Mouse (Mus musculus) thymus, postnatal 36 days (tissue): ENCODE measurements around the gene Traf4.
"Not testable (repeated sequence)": the region's sequence is repeated elsewhere in the genome, so short reads cannot be mapped to it uniquely, and the experiment has no call there.

Experiments
- DNase-seq, 2 experiments: peaks; one replicate each; pipeline ENCODE4 v3.0.0; 2022; ENCODE audit warnings: mixed read lengths in 2 of 2

Traf4 gene

GRCm38 (mm10) chr11:78164924-78165760 is at the start of gene Traf4:
Gene Traf4 (minus strand): TSS chr11:78165589.
- DNase-seq: peak; percentile 89 to 90

DNA sequence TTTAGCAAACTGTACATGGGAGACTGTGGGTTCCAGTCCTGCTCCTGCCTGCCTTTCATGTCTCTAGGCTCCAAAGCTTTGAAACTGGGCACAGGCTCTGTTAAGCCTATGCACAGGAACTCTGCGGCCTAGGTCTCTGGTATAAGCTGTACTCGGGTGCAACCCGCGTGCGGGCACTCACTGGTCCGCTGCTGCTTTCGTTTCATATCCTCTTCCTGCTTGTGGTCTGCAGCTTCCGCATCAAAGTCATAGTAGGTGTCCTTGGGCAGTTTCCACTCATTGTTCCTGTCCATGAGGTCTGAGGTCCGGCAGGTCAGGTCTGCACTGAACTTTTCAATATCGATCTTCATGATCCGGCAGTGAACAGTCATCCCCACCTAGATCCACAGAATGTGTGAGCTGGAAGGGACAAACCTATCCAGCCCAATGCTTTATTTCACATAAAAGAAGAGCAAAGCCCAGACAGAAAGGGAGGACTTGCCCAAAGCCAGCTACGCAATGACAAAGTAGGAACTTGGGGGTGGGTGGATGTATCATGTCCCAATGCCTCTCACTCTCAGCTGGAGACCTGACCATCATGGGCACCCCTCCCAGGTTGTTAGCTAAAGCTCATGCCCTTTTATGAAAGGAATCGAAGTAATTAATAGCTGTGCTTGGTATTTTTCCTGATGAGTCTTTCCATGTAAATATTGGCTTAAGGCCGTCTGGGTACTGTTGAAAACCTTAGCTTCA is 47.9 kb upstream of the Traf4 start:
- DNase-seq: peak in 1 of 2 experiments; percentile 9

- DNase-seq: no peak
Measured at GRCm38 (mm10) chr11:78211513-78211912, 46.1 kb upstream of the Traf4 start.

- no peak for DNase-seq
Measured at GRCm38 (mm10) chr11:78210615-78211014, 45.2 kb upstream of the Traf4 start.

GRCm38 (mm10) chr11:78209886-78210285 is 44.5 kb upstream of the Traf4 start:
- no peak for DNase-seq

GRCm38 (mm10) chr11:78207190-78207589 is 41.8 kb upstream of the Traf4 start:
- DNase-seq: no peak

GRCm38 (mm10) chr11:78205361-78206206 is 40.2 kb upstream of the Traf4 start:
- no peak for DNase-seq

DNA sequence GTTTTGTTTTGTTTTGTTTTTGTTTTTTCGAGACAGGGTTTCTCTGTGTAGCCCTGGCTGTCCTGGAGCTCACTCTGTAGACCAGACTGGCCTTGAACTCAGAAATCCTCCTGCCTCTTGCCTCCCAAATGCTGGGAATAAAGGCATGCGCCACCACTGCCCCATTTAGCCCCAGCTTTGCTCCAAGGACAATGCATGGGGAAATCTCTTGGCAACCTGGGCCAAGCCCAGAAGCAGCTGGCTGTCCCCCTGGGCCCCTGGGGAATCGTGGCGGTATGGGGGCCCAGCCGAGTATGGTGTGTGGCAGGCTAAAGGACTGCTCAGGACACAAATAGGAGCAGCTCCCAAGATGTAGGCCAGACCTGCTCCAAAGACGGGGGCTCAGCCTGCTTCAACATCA is 38.9 kb upstream of the Traf4 start:
- no peak for DNase-seq

GRCm38 (mm10) chr11:78202372-78202771 is 37.0 kb upstream of the Traf4 start:
- no peak for DNase-seq

DNA sequence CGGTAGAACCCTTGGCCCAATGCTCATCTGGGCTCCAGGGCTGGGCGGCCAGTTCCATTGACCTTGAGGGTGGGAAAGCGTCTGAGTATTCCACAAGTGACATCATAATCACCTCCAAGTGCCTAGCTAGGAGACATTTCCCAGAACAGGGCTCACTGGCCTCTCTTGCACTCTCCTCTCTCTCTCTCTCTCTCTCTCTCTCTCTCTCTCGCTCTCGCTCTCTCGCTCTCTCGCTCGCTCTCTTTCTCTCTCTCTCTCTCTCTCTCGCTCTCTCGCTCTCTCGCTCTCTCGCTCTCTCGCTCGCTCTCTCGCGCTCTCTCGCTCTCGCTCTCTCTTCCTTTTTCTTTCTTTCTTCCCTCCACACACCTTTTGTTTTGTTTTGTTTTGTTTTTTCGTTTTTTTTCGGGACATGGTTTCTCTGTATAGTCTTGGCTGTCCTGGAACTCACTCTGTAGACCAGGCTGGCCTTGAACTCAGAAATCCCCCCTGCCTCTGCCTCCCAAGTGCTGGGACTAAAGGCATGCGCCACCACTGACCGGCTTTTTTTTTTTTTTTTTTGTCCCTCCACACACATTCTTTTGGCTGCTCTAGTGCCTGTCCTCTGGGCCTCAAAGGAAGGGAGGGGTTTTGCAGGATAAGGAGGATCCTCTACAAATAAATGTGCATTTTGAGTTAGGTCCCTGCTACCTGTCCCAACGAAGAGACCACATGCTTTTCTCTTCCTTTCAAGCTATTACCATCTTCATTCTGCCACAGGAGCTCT is 29.9 kb upstream of the Traf4 start:
- DNase-seq: no peak

- DNase-seq: peak; percentile 61 to 68
Measured at GRCm38 (mm10) chr11:78194411-78195100, 29.2 kb upstream of the Traf4 start.

- no peak for DNase-seq
Measured at GRCm38 (mm10) chr11:78193113-78193512, 27.7 kb upstream of the Traf4 start, which contains the start of gene Proca1. Gene Proca1 (plus strand): TSS chr11:78193392.

GRCm38 (mm10) chr11:78190041-78190440 is 24.7 kb upstream of the Traf4 start:
- no peak for DNase-seq

- DNase-seq: no peak
Measured at GRCm38 (mm10) chr11:78189234-78190040, 24.0 kb upstream of the Traf4 start.

DNA sequence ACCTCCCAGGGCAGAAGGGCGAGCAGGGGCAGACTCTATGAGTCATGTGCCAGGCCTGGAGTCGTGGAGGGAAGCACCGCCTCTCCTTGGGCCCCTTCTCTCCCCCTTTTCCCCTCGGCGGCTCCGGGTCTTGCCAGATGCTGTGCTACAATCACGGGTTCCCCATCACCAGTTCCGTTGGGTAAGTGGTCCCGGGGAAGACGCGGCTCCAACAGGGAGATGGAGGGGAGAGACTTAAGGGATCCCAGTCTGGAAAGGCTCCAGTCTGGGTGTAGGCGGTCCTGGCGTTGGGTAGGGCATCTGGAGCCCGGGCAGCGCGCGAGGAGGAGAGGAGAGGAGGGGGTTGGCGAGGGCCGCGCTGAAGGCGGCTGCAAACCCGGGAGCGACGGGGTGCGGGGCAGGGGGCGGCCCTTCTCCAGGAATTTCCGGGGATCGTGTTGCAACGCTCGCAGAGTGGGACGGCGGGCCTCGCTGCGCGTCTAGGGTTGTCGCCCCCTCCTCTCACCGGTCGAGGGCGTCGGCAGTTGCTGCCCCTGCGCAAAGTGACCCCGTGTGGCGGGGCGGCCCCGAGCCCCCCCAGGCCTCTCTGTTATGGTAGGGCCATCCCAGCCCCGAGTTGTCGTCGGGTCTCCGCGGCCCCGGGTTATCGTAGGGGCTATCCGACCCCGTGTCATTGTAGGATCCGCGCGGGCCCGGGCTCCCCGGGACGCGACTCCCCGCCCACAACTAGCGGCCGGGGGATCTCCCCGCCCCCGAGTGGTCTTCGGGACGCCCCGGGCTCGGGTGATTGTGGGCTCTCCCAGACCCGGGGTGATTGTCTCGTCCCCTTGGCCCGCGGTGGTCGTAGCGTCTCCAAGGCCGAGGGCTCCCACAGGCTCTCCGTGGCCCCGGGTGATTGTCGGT is 23.2 kb upstream of the Traf4 start, which contains the start of gene Rab34:
Rab34 (plus strand) TSS at position 100 of the 903 bp plus-strand sequence.
- no peak for DNase-seq

DNA sequence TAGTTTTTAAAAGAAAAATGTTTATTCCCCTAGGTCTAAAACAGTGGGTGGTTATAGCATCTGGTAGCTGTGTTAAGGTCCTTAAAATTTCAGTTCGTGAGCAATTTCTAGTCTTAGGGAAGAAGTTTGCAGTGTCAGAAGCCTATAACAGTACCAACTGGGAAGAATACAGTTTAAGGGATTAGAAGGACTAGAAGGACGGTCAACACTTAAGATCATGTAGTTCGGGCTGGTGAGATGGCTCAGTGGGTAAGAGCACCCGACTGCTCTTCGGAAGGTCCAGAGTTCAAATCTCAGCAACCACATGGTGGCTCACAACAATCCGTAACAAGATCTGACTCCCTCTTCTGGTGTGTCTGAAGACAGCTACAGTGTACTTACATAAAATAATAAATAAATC is 19.3 kb upstream of the Traf4 start:
- not testable (repeated sequence) for DNase-seq

- no peak for DNase-seq
Measured at GRCm38 (mm10) chr11:78183884-78184514, 18.6 kb upstream of the Traf4 start.

GRCm38 (mm10) chr11:78182961-78183844 is 17.8 kb upstream of the Traf4 start, which contains the start of gene Rpl23a:
Gene Rpl23a (minus strand): TSS chr11:78183584.
- peak; percentile 74 to 77 for DNase-seq
